Mouse (Mus musculus) heart, postnatal 0 days (tissue): ENCODE results near the gene Asb15. TPM values are rescaled to one million over a fixed set of nuclear protein-coding genes. Genes with fewer than 3 reads are reported as not detected.

Experiments used
- ATAC-seq: fragments of 200-750 bp; cut with Nextera tagmentation; 2 replicates; pipeline ENCODE4 v1.8.0; 2017; ENCODE audit warnings: low read depth, moderate number of reproducible peaks, moderate library complexity; ENCODE audit not compliant: insufficient read depth
- DNase-seq: peaks from one replicate; pipeline ENCODE4 v3.0.0-alpha.2; 2016; ENCODE audit warnings: low spot score
- H3K27ac ChIP-seq: fragments of 300-500 bp; sonication (generic); 2 replicates; pipeline ENCODE4 v1.5.1; 2014; ENCODE audit warnings: low read depth, mild to moderate bottlenecking
- H3K27me3 ChIP-seq: fragments of 300-500 bp; sonication (generic); 2 replicates; pipeline ENCODE4 v1.6.1; 2014; ENCODE audit warnings: low read length, mixed read lengths; ENCODE audit not compliant: control insufficient read depth, insufficient read depth
- H3K36me3 ChIP-seq: fragments of 300-500 bp; sonication (generic); replicated peaks from 2 replicates; pipeline ENCODE4 v1.6.1; 2014; ENCODE audit warnings: low read length, mixed read lengths; ENCODE audit not compliant: control insufficient read depth, insufficient read depth
- H3K4me1 ChIP-seq: fragments of 300-500 bp; sonication (generic); 2 replicates; pipeline ENCODE4 v1.6.1; 2014; ENCODE audit warnings: antibody characterized with exemption; ENCODE audit not compliant: control insufficient read depth, insufficient read depth
- H3K4me2 ChIP-seq: fragments of 300-500 bp; sonication (generic); 2 replicates; pipeline ENCODE4 v1.6.1; 2014; ENCODE audit warnings: low read depth, mild to moderate bottlenecking, low read length, moderate library complexity
- H3K4me3 ChIP-seq: fragments of 300-500 bp; sonication (generic); 2 replicates; pipeline ENCODE4 v1.5.1; 2014; ENCODE audit warnings: low read depth, low read length
- H3K9ac ChIP-seq: fragments of 300-500 bp; sonication (generic); replicated peaks from 2 replicates; pipeline ENCODE4 v1.6.1; 2014; ENCODE audit warnings: low read depth, low read length, mixed read lengths
- H3K9me3 ChIP-seq: fragments of 300-500 bp; sonication (generic); replicated peaks from 2 replicates; pipeline ENCODE4 v1.6.1; 2016; ENCODE audit warnings: low read length; ENCODE audit not compliant: control insufficient read depth
- CTCF ChIP-seq: IDR thresholded peaks from 2 replicates; pipeline ENCODE4 v1.5.1; 2016; ENCODE audit warnings: antibody characterized with exemption, control low read depth, low read depth
- EP300 ChIP-seq: IDR thresholded peaks from 2 replicates; pipeline ENCODE4 v1.6.1; 2016; ENCODE audit warnings: antibody characterized with exemption, low read depth
- WGBS: fragments of 180-500 bp; shearing (Covaris S2); extraction: QIAGEN DNeasy Blood & Tissue Kit; methylation state at CpG from one replicate; pipeline ENCODE4 v1.1.7; 2014; 5-methylcytosine and 5-hydroxymethylcytosine counted together
- polyA plus RNA-seq: library from polyadenylated mRNA; unstranded; fragments of >200 nt; fragmentation: Nextera tagmentation; extraction: Ambion mirVana; gene quantifications from 2 replicates; pipeline ENCODE4 v1.2.1, GENCODE M21; 2015
- total RNA-seq: library from RNA; depleted of rRNA; stranded (reverse); fragments of >200 nt; gene quantifications from 2 replicates; pipeline ENCODE4 v1.2.3, GENCODE M21; 2014; ENCODE audit warnings: low replicate concordance

The Asb15 gene
- total and polyA plus RNA-seq, 2 experiments from 2014 or later, result 1.5 TPM

- WGBS, result 41% methylated on average over 10 of the region's 10 CpGs
- H3K27ac ChIP-seq, result peak within 1 kb of the TSS; percentile 97
- peak within 1 kb of the TSS; percentile 59 for H3K4me3 ChIP-seq
- H3K9ac ChIP-seq, result peak within 1 kb of the TSS; percentile 90
- H3K27me3 ChIP-seq, result no peaks in the 10 kb centered on the region
- TF ChIP-seq EP300, result peak; percentile 86
- TF ChIP-seq CTCF, result no peak; the same call in 1 of the 2 replicates
- peaks cover 15% of the 10 kb centered on the region; the same call in 1 of the 2 replicates for H3K4me1 ChIP-seq
- ATAC-seq (peak; percentile 95), DNase-seq (peak; percentile 95)
- H3K9me3 ChIP-seq, result no peaks in the 10 kb centered on the region
- peaks cover 4% of the 10 kb centered on the region for H3K36me3 ChIP-seq
- peak within 1 kb of the TSS; percentile 66 for H3K4me2 ChIP-seq
Measured at GRCm38 (mm10) chr6:24597500-24597899, 69.6 kb downstream of the Asb15 start, which contains the start of gene Lmod2. Gene Lmod2, plus strand, starts transcription at chr6:24597762.

- no peaks in the 10 kb centered on the region for H3K9me3 ChIP-seq
- H3K27ac ChIP-seq, result peak overlapping the region; percentile 97
- H3K9ac ChIP-seq, result peak overlapping the region; percentile 90
- H3K4me1 ChIP-seq, result peaks cover 18% of the 10 kb centered on the region; the same call in 1 of the 2 replicates
- peak overlapping the region; percentile 66 for H3K4me2 ChIP-seq
- no peak for DNase-seq
- no peak for ATAC-seq
- no peak for TF ChIP-seq CTCF
- TF ChIP-seq EP300, result no peak
- H3K27me3 ChIP-seq, result no peaks in the 10 kb centered on the region
- 33% methylated on average over 6 of the region's 6 CpGs for WGBS
- H3K36me3 ChIP-seq, result peaks cover 21% of the 10 kb centered on the region
- peak overlapping the region; percentile 59 for H3K4me3 ChIP-seq
Measured at GRCm38 (mm10) chr6:24599179-24599578, 71.2 kb downstream of the Asb15 start.

- H3K4me2 ChIP-seq, result peak overlapping the region; percentile 66
- ATAC-seq (no peak), DNase-seq (peak; percentile 40)
- H3K27ac ChIP-seq, result peak overlapping the region; percentile 97
- no peaks in the 10 kb centered on the region for H3K9me3 ChIP-seq
- no peaks in the 10 kb centered on the region for H3K27me3 ChIP-seq
- H3K9ac ChIP-seq, result peak overlapping the region; percentile 90
- H3K4me3 ChIP-seq, result peak overlapping the region; percentile 59
- 41% methylated on average over 5 of the region's 5 CpGs for WGBS
- TF ChIP-seq EP300 (no peak), CTCF (no peak)
- H3K4me1 ChIP-seq, result peaks cover 18% of the 10 kb centered on the region; the same call in 1 of the 2 replicates
- peaks cover 25% of the 10 kb centered on the region for H3K36me3 ChIP-seq
Measured at GRCm38 (mm10) chr6:24599639-24600038, 71.7 kb downstream of the Asb15 start.

- H3K4me1 ChIP-seq, result peaks cover 18% of the 10 kb centered on the region; the same call in 1 of the 2 replicates
- H3K9me3 ChIP-seq, result no peaks in the 10 kb centered on the region
- TF ChIP-seq CTCF (no peak), EP300 (no peak)
- ATAC-seq, result no peak
- peaks cover 30% of the 10 kb centered on the region for H3K36me3 ChIP-seq
- H3K27ac ChIP-seq, result peak overlapping the region; percentile 97
- peak overlapping the region; percentile 59 for H3K4me3 ChIP-seq
- WGBS, result 37% methylated on average over 6 of the region's 6 CpGs
- H3K27me3 ChIP-seq, result no peaks in the 10 kb centered on the region
- H3K9ac ChIP-seq, result peak overlapping the region; percentile 90
- peak; percentile 48 for DNase-seq
- peak overlapping the region; percentile 66 for H3K4me2 ChIP-seq
Measured at GRCm38 (mm10) chr6:24600134-24600533, 72.2 kb downstream of the Asb15 start.

- 48% methylated on average over 4 of the region's 4 CpGs for WGBS
- Histone ChIP-seq H3K36me3 (peaks cover 34% of the 10 kb centered on the region), H3K4me1 (peaks cover 18% of the 10 kb centered on the region; the same call in 1 of the 2 replicates), H3K4me3 (peak overlapping the region; percentile 59), H3K4me2 (peak overlapping the region; percentile 66), H3K27ac (peak overlapping the region; percentile 97), H3K9ac (peak overlapping the region; percentile 90), H3K27me3 (no peaks in the 10 kb centered on the region), H3K9me3 (no peaks in the 10 kb centered on the region)
- no peak for TF ChIP-seq CTCF
- no peak for TF ChIP-seq EP300
- ATAC-seq (no peak), DNase-seq (no peak)
Measured at GRCm38 (mm10) chr6:24600726-24601125, 72.8 kb downstream of the Asb15 start.

GRCm38 (mm10) chr6:24601668-24602067, 73.7 kb downstream of the Asb15 start:
- no peak for ATAC-seq
- peak overlapping the region; percentile 66 for H3K4me2 ChIP-seq
- H3K9ac ChIP-seq, result peak overlapping the region; percentile 90; the same call in 1 of the 2 replicates
- peaks cover 43% of the 10 kb centered on the region for H3K36me3 ChIP-seq
- no peak for TF ChIP-seq EP300
- TF ChIP-seq CTCF, result no peak
- no peak for DNase-seq
- peak overlapping the region; percentile 59 for H3K4me3 ChIP-seq
- WGBS, result 7% methylated on average over 1 of the region's 1 CpGs
- H3K27ac ChIP-seq, result peak overlapping the region; percentile 97
- no peaks in the 10 kb centered on the region for H3K27me3 ChIP-seq
- H3K4me1 ChIP-seq, result peaks cover 18% of the 10 kb centered on the region
- no peaks in the 10 kb centered on the region for H3K9me3 ChIP-seq
